ENCODE assay signal across 8 mouse cellular contexts in genomic region chr16:33941271-33941781, GRCm38 (mm10). TPM values are rescaled to one million over a fixed set of nuclear protein-coding genes. Genes with fewer than 3 reads are reported as not detected.
DNase-seq lines count a peak whose midpoint lies in the region; ATAC-seq and TF ChIP-seq lines count a peak whose summit lies in the region.

No protein-coding gene starts in this region.

- peaks cover 60% of the 10 kb centered on the region for H3K4me1 ChIP-seq in lung, embryonic 14.5 days (ENCODE audit: insufficient read depth)
- H3K4me1 ChIP-seq in embryonic facial prominence, embryonic 11.5 days (ENCODE audit: control insufficient read depth, insufficient read depth, low read length) = peaks cover 11% of the 10 kb centered on the region; the same call in 1 of the 2 replicates
- H3K4me1 ChIP-seq in heart, embryonic 10.5 days = peaks cover 81% of the 10 kb centered on the region
- peaks cover 56% of the 10 kb centered on the region for H3K4me1 ChIP-seq in kidney, embryonic 14.5 days (ENCODE audit: control insufficient read depth, insufficient read depth, low read length)
- H3K4me1 ChIP-seq in liver, embryonic 16.5 days (ENCODE audit: control insufficient read depth, low read depth, low read length) = peaks cover 3% of the 10 kb centered on the region; the same call in 1 of the 2 replicates

- H3K36me3 ChIP-seq in lung, embryonic 14.5 days (ENCODE audit: insufficient read depth) = no peaks in the 10 kb centered on the region
- H3K36me3 ChIP-seq in embryonic facial prominence, embryonic 11.5 days (replicated peaks; ENCODE audit: control insufficient read depth, insufficient read depth, low read depth, low read length) = no peaks in the 10 kb centered on the region
- 0 out of 2 replicates have a peak, but pooled peaks cover under 1% of the 10 kb centered on the region for H3K36me3 ChIP-seq in heart, embryonic 10.5 days
- no peaks in the 10 kb centered on the region; the same call in 1 of the 2 replicates for H3K36me3 ChIP-seq in kidney, embryonic 14.5 days (ENCODE audit: control insufficient read depth, insufficient read depth, low read length)
- H3K36me3 ChIP-seq in liver, embryonic 16.5 days (ENCODE audit: control insufficient read depth, insufficient read depth) = no peaks in the 10 kb centered on the region

- no peak for TF ChIP-seq CTCF in lung, embryonic 14.5 days (IDR thresholded peaks at IDR 0.05; ENCODE audit: low read depth)

- no peaks in the 10 kb centered on the region for H3K9me3 ChIP-seq in lung, embryonic 14.5 days (ENCODE audit: low read depth, low read length)
- H3K9me3 ChIP-seq in embryonic facial prominence, embryonic 11.5 days (replicated peaks; ENCODE audit: control insufficient read depth, low read length) = no peaks in the 10 kb centered on the region
- H3K9me3 ChIP-seq in heart, embryonic 10.5 days = no peaks in the 10 kb centered on the region
- no peaks in the 10 kb centered on the region for H3K9me3 ChIP-seq in kidney, embryonic 14.5 days (ENCODE audit: control insufficient read depth, low read length)
- no peaks in the 10 kb centered on the region for H3K9me3 ChIP-seq in liver, embryonic 16.5 days (replicated peaks; ENCODE audit: control insufficient read depth, low read length)

- ATAC-seq in lung, embryonic 14.5 days (ENCODE audit: insufficient read depth) = peak; percentile 57
- no peak for ATAC-seq in embryonic facial prominence, embryonic 11.5 days (replicated peaks; ENCODE audit: insufficient number of reproducible peaks, low FRiP score, low TSS enrichment, low read depth)
- ATAC-seq in kidney, embryonic 14.5 days (ENCODE audit: low FRiP score, low TSS enrichment) = peak; percentile 30
- peak; percentile 35 for ATAC-seq in liver, embryonic 16.5 days (ENCODE audit: low read depth)
- no peak for ATAC-seq in erythroid progenitor cell, adult 5-6 weeks (replicated peaks; ENCODE audit: low FRiP score, poor library complexity, severe bottlenecking)

- no peak overlapping the region for H3K4me3 ChIP-seq in lung, embryonic 14.5 days (ENCODE audit: low read depth, low read length)
- H3K4me3 ChIP-seq in embryonic facial prominence, embryonic 11.5 days (ENCODE audit: low read depth, low read length) = no peak overlapping the region
- H3K4me3 ChIP-seq in heart, embryonic 10.5 days = 0 out of 2 replicates have a peak overlapping the region, but pooled peaks have one; percentile 7
- no peak overlapping the region for H3K4me3 ChIP-seq in kidney, embryonic 14.5 days (ENCODE audit: low read length)
- H3K4me3 ChIP-seq in liver, embryonic 16.5 days (ENCODE audit: low read depth, low read length) = no peak overlapping the region

- 17% methylated on average over 11 of the region's 11 CpGs for WGBS in lung, embryonic 14.5 days
- WGBS in embryonic facial prominence, embryonic 11.5 days = 38% methylated on average over 11 of the region's 11 CpGs
- 18% methylated on average over 11 of the region's 11 CpGs for whole genome bisulfite sequencing in heart, embryonic 10.5 days
- WGBS in kidney, embryonic 14.5 days = 33% methylated on average over 11 of the region's 11 CpGs
- WGBS in liver, embryonic 16.5 days (ENCODE audit: insufficient replicate concordance) = 46% methylated on average over 11 of the region's 11 CpGs

- peak; percentile 92 for DNase-seq in lung, embryonic 14.5 days
- DNase-seq in lung, postnatal 25 days (ENCODE audit: low spot score) = no peak
- peak; percentile 38 for DNase-seq in embryonic facial prominence, embryonic 11.5 days (ENCODE audit: low spot score)
- DNase-seq in heart, embryonic 10.5 days (ENCODE audit: low spot score) = peak; percentile 91
- DNase-seq in skeletal muscle tissue, adult 2 months (ENCODE audit: low read depth, low spot score) = peak; percentile 87

- H3K9ac ChIP-seq in lung, embryonic 14.5 days = 0 out of 2 replicates have a peak overlapping the region, but pooled peaks have one; percentile 4
- no peak overlapping the region; the same call in 1 of the 2 replicates for H3K9ac ChIP-seq in embryonic facial prominence, embryonic 11.5 days (replicated peaks; ENCODE audit: low read length)
- H3K9ac ChIP-seq in kidney, embryonic 14.5 days (ENCODE audit: low read depth, low read length) = no peak overlapping the region
- H3K9ac ChIP-seq in liver, embryonic 16.5 days (ENCODE audit: low read depth, low read length) = no peak overlapping the region

- H3K4me2 ChIP-seq in lung, embryonic 14.5 days = no peak overlapping the region
- no peak overlapping the region for H3K4me2 ChIP-seq in embryonic facial prominence, embryonic 11.5 days (ENCODE audit: low read depth, low read length)
- no peak overlapping the region for H3K4me2 ChIP-seq in kidney, embryonic 14.5 days (replicated peaks; ENCODE audit: low read depth, low read length)
- no peak overlapping the region for H3K4me2 ChIP-seq in liver, embryonic 16.5 days (ENCODE audit: low read depth, low read length)

- peak overlapping the region; percentile 62; the same call in 1 of the 2 replicates for H3K27ac ChIP-seq in lung, embryonic 14.5 days (ENCODE audit: low read depth)
- peak overlapping the region; percentile 17; the same call in 1 of the 2 replicates for H3K27ac ChIP-seq in embryonic facial prominence, embryonic 11.5 days (replicated peaks; ENCODE audit: low read depth, low read length)
- peak overlapping the region; percentile 85 for H3K27ac ChIP-seq in heart, embryonic 10.5 days
- H3K27ac ChIP-seq in kidney, embryonic 14.5 days (ENCODE audit: low read depth, low read length) = peak overlapping the region; percentile 63; the same call in 1 of the 2 replicates
- H3K27ac ChIP-seq in liver, embryonic 16.5 days (ENCODE audit: low read length) = no peak overlapping the region

- H3K27me3 ChIP-seq in lung, embryonic 14.5 days (ENCODE audit: insufficient read depth, low read length) = no peaks in the 10 kb centered on the region
- H3K27me3 ChIP-seq in embryonic facial prominence, embryonic 11.5 days (ENCODE audit: control insufficient read depth, insufficient read depth, low read length) = no peaks in the 10 kb centered on the region
- H3K27me3 ChIP-seq in heart, embryonic 10.5 days (ENCODE audit: insufficient read depth, poor library complexity, severe bottlenecking) = no peaks in the 10 kb centered on the region
- no peaks in the 10 kb centered on the region for H3K27me3 ChIP-seq in kidney, embryonic 14.5 days (ENCODE audit: control insufficient read depth, insufficient read depth, low read length)
- H3K27me3 ChIP-seq in liver, embryonic 16.5 days (ENCODE audit: control insufficient read depth, insufficient read depth, low read depth, low read length) = no peaks in the 10 kb centered on the region

RNA-seq across cellular contexts. Expression of gene Umps, which starts 25.5 kb away (rescaled TPM):
- 69.9 and 71.1 TPM in 2 replicates for polyA plus RNA-seq in lung, embryonic 14.5 days (2014; fragmentation: Nextera tagmentation; extraction: Ambion mirVana)
- polyA plus RNA-seq in embryonic facial prominence, embryonic 11.5 days (2014; fragmentation: Nextera tagmentation; extraction: Ambion mirVana) = 90.4 and 91.0 TPM in 2 replicates
- polyA plus RNA-seq in heart, embryonic 10.5 days (2016; fragmentation: Nextera tagmentation; extraction: Ambion mirVana) = 52.2 and 76.3 TPM in 2 replicates
- 49.7 and 72.2 TPM in 2 replicates for polyA plus RNA-seq in kidney, embryonic 14.5 days (2014; fragmentation: Nextera tagmentation; extraction: Ambion mirVana)
- 30.9 and 31.2 TPM in 2 replicates for polyA plus RNA-seq in liver, embryonic 16.5 days (2015; fragmentation: Nextera tagmentation; extraction: Ambion mirVana)
- 5.4 TPM in 2 replicates for total RNA-seq in erythroid progenitor cell, adult 5-6 weeks (2015; ENCODE audit: low replicate concordance)
- 8.5 and 9.2 TPM in 2 replicates for total RNA-seq in erythroid progenitor cell, adult 5-6 weeks (2017; ENCODE audit: low replicate concordance)

Comparison
In these comparisons a context has a peak if more than half of its experiments do, and no peak if none do; other contexts are left out.
1. ATAC-seq: peak in lung, embryonic 14.5 days (single experiment), kidney, embryonic 14.5 days (single experiment) and liver, embryonic 16.5 days (single experiment); none in embryonic facial prominence, embryonic 11.5 days (single experiment) and erythroid progenitor cell, adult 5-6 weeks (single experiment).